Mouse (Mus musculus): ENCODE measurements at regions not wholly inside any gene's neighbourhood (a gene's known extent, or its start where the extent isn't known, plus 50 kb on each side); places are given as distances from the start of the nearest gene placed in this dataset.

DNA sequence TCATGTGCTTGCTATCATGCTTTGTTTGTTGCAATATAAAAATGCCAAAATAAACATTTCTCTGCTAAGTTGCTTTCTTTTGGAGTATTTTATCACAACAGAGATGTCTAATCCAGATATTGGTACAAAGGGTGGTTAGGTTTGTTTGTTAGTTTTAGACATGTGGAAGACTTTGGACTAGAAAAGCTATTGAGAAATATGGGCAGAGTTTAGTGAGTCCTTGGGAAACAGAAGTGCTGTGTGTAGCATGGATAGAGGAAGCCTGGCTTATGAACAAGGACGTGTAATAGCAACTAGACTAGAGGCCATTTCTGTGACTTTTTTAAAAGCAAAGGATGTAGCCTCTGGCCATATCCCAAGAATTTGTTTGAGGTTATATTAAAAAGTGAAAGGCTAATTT lies 416.4 kb downstream of the Zfp619 start:
- Histone ChIP-seq H3K27ac (ENCODE audit: insufficient read depth, low read length) (no peak overlapping the region), H3K4me3 (ENCODE audit: insufficient read depth, low read length) (no peak overlapping the region), H3K4me1 (ENCODE audit: control insufficient read depth, insufficient read depth, low read length) (no peaks in the 10 kb centered on the region)
- no peak for TF ChIP-seq CTCF (IDR thresholded peaks at IDR 0.05; ENCODE audit: extremely low read depth, insufficient read depth, low read length)
- TF ChIP-seq POLR2A (IDR thresholded peaks at IDR 0.05; ENCODE audit: extremely low read depth, insufficient read depth, low read length) = no peak

DNA sequence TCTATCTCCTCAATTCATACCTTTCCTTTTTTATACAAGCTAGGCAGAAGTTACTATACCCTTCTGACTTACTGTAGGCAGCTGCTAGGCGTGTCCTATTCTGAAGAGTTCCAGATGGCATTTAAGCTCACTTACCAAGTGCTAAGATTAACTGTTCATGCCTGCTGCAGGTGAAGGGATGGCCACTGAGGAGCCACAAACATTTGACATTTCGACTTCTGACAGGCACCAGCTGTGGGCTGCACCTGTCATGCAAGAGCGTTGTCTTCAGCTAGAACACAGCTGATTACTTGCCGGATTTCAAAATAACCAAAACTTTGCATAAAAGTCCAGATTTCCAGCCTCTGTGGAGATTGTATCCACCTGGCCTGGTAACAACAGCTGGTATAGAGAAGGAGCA lies 419.7 kb downstream of the Zfp619 start:
- TF ChIP-seq CTCF (IDR thresholded peaks at IDR 0.05; ENCODE audit: extremely low read depth, insufficient read depth, low read length) (no peak), POLR2A (IDR thresholded peaks at IDR 0.05; ENCODE audit: extremely low read depth, insufficient read depth, low read length) (no peak)
- Histone ChIP-seq H3K4me1 (ENCODE audit: control insufficient read depth, insufficient read depth, low read length) (no peaks in the 10 kb centered on the region), H3K4me3 (ENCODE audit: insufficient read depth, low read length) (no peak overlapping the region), H3K27ac (ENCODE audit: insufficient read depth, low read length) (no peak overlapping the region)

DNA sequence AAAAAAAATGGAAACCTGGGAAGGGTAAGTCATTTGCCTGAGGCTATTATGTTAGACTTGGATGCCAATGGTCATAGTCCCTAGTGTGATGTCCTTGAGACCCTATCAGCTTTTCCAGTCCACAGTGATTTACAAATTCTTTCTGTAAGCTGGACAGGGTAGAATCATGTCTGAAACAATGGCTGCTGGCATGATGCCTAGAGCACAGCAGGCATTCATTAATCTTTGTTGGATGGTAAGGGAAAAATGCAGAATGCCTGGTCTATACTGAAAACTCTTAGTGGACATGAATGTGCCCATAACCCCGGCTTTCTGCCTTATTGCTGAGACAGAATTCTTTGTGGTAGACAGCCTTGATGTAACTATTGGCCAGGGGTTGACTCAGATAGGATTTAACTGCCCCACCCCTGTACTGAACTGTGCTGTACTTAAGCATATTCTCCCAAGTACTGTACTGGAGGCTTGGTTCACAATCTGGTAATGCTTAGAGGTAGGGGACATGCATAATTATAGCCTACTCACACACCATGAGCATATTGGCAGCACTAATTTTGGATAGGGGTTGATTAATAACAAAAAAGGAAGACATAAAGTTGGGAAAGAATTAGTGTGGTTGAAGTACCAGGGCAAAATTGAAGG lies 424.8 kb downstream of the Zfp619 start:
- H3K4me3 ChIP-seq (ENCODE audit: insufficient read depth, low read length) = no peak overlapping the region
- no peak overlapping the region for H3K27ac ChIP-seq (ENCODE audit: insufficient read depth, low read length)
- TF ChIP-seq CTCF (IDR thresholded peaks at IDR 0.05; ENCODE audit: extremely low read depth, insufficient read depth, low read length) (no peak), POLR2A (IDR thresholded peaks at IDR 0.05; ENCODE audit: extremely low read depth, insufficient read depth, low read length) (no peak)
- H3K4me1 ChIP-seq (ENCODE audit: control insufficient read depth, insufficient read depth, low read length) = no peaks in the 10 kb centered on the region

DNA sequence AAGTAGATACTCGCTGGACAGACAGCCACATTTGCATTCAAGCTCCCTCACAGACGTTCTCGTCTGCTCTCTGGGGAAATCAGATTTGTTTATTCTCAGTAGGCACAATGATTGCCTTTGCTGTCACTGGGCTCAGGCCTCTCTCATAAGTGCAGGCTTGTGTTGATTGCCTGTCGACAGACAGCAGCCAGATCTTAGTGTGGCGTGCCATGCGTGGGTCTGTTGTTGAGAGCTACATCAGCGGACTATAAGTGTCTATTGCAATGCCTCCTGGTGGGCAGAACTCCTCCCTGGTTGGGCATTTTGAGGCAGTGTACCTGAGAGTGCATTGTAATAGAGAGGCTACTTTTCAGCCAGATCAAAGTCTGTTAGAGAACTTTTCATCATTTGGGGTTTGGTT lies 436.5 kb downstream of the Zfp619 start:
- no peak overlapping the region for H3K27ac ChIP-seq (ENCODE audit: insufficient read depth, low read length)
- H3K4me1 ChIP-seq (ENCODE audit: control insufficient read depth, insufficient read depth, low read length) = no peaks in the 10 kb centered on the region
- TF ChIP-seq CTCF (IDR thresholded peaks at IDR 0.05; ENCODE audit: extremely low read depth, insufficient read depth, low read length) (no peak), POLR2A (IDR thresholded peaks at IDR 0.05; ENCODE audit: extremely low read depth, insufficient read depth, low read length) (no peak)
- H3K4me3 ChIP-seq (ENCODE audit: insufficient read depth, low read length) = no peak overlapping the region

DNA sequence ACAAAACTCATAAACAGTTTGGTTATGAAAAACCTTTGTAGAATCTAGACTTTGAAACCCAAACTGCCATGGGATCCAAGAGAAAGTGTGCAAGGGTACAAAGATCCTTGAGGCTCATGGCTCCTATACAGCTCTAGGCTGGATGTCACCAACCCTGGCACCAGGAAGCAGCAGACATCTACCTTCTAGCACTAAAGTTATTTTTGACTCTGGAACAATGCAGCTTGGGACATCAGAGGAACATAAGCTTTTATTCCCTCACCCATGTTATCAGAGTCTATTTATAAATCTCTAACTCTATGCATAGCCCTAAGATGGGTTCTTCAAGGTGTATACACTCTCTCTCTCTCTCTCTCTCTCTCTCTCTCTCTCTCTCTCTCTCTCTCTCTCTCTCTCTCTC lies 437.4 kb downstream of the Zfp619 start:
- no peak for TF ChIP-seq POLR2A (IDR thresholded peaks at IDR 0.05; ENCODE audit: extremely low read depth, insufficient read depth, low read length)
- no peak for TF ChIP-seq CTCF (IDR thresholded peaks at IDR 0.05; ENCODE audit: extremely low read depth, insufficient read depth, low read length)

DNA sequence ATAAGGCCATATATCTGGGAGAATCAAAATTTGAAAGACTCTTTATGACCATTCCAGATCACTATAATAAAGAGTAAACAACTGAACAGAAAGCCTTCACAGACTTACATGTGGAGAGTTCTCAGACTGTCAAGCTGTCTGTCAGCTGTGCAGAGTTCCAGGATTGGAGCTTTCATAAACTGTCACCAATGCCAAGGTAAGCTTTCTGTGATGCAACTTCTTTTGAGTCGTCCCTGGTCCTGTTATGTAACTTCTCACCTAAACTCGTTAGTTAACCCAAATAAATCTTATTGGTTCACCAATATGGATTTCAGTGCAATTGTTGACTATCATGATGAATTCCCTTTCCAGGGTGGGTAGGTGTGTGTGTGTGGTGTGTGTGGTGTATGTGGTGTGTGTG lies 460.6 kb downstream of the Zfp619 start:
- Histone ChIP-seq H3K4me1 (ENCODE audit: control insufficient read depth, insufficient read depth, low read length) (no peaks in the 10 kb centered on the region), H3K4me3 (ENCODE audit: insufficient read depth, low read length) (no peak overlapping the region)
- TF ChIP-seq CTCF (IDR thresholded peaks at IDR 0.05; ENCODE audit: extremely low read depth, insufficient read depth, low read length) (no peak), POLR2A (IDR thresholded peaks at IDR 0.05; ENCODE audit: extremely low read depth, insufficient read depth, low read length) (no peak)

More for the DNA sequence above, 437.4 kb downstream of the Zfp619 start:
- H3K4me1 ChIP-seq (ENCODE audit: control insufficient read depth, insufficient read depth, low read length) = no peaks in the 10 kb centered on the region
- no peak overlapping the region for H3K4me3 ChIP-seq (ENCODE audit: insufficient read depth, low read length)
- H3K27ac ChIP-seq (ENCODE audit: insufficient read depth, low read length) = no peak overlapping the region

DNA sequence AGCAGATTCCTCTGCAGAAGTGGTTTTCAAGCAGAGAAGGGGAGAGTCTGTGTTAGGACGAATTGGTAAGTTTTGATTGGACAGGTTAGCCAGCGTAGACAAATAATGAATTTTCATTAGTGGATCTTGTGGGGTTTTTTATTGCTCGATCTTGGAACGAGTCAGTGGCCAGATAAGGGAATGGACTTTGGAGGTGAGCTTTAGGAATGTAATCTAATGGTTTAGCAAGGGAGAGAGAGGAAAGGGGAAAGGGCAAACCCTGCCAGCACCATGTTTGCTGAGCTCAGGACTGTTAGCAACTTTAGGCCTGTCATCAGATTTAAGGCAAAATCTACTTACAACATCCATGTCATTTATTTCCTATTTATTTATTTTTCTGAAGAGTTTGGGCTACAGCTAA lies 464.1 kb downstream of the Zfp619 start:
- Histone ChIP-seq H3K27ac (ENCODE audit: insufficient read depth, low read length) (no peak overlapping the region), H3K4me3 (ENCODE audit: insufficient read depth, low read length) (no peak overlapping the region), H3K4me1 (ENCODE audit: control insufficient read depth, insufficient read depth, low read length) (no peaks in the 10 kb centered on the region)
- TF ChIP-seq POLR2A (IDR thresholded peaks at IDR 0.05; ENCODE audit: extremely low read depth, insufficient read depth, low read length) (no peak), CTCF (IDR thresholded peaks at IDR 0.05; ENCODE audit: extremely low read depth, insufficient read depth, low read length) (no peak)

More for the DNA sequence above, 460.6 kb downstream of the Zfp619 start:
- H3K27ac ChIP-seq (ENCODE audit: insufficient read depth, low read length) = no peak overlapping the region
